8 mouse cellular contexts compared by ENCODE assay signal in the genomic region with DNA sequence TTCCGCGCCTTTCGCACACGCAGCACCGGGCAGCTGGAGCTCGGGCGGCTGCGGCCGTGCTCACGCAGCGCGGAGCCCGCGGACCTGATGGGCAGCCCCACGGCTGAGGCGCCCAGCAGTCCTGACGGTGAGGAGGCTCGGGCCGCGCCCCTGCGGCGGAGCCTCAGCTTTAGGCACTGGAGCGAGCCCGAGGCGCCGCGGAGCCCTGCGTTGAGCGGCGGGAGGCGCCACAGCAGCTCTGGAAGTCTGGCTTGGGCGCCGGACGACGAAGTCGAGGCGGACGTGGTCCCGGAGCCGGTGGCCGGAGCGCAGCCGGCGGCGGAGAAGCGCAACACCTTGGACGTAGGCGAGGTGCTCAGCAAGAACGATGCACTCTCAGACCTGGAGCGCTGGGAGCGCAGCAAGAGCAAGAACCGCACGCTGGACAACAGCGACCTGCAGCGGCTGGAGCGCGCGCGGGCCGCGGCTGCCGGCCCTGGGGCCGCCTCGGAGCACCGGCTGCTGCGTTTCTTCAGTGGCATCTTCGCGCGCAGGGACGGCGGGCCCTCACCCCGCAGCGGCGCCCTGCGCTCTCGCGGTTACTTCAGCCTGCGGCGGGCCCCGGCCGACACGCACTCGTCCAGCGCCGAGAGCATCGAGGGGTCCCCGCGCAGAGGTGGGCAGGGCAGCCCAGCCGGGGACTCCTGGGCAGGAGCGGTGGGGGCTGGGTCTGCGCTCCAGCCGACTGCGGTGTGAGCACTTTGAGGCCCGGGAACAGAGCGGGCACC.
DNase-seq lines count a peak whose midpoint lies in the region; ATAC-seq and TF ChIP-seq lines count a peak whose summit lies in the region.

No protein-coding gene starts in this region.

- no peaks in the 10 kb centered on the region for H3K36me3 ChIP-seq in forebrain, postnatal 0 days (ENCODE audit: insufficient read depth)
- no peaks in the 10 kb centered on the region for H3K36me3 ChIP-seq in hindbrain, embryonic 12.5 days
- no peaks in the 10 kb centered on the region for H3K36me3 ChIP-seq in limb, embryonic 12.5 days
- no peaks in the 10 kb centered on the region for H3K36me3 ChIP-seq in midbrain, embryonic 13.5 days
- H3K36me3 ChIP-seq in stomach, postnatal 0 days (ENCODE audit: control insufficient read depth, insufficient read depth, low read length): no peaks in the 10 kb centered on the region

- H3K9ac ChIP-seq in forebrain, postnatal 0 days: peak overlapping the region; percentile 91
- peak overlapping the region; percentile 83 for H3K9ac ChIP-seq in hindbrain, embryonic 12.5 days
- H3K9ac ChIP-seq in limb, embryonic 12.5 days (replicated peaks): peak overlapping the region; percentile 70
- H3K9ac ChIP-seq in midbrain, embryonic 13.5 days (replicated peaks): peak overlapping the region; percentile 95
- H3K9ac ChIP-seq in stomach, postnatal 0 days (ENCODE audit: low read length): peak overlapping the region; percentile 64

- 2% methylated on average over 94 of the region's 95 CpGs for WGBS in forebrain, postnatal 0 days
- WGBS in hindbrain, embryonic 12.5 days: under 1% methylated on average over 94 of the region's 95 CpGs
- under 1% methylated on average over 95 of the region's 95 CpGs for WGBS in limb, embryonic 12.5 days
- WGBS in midbrain, embryonic 13.5 days: under 1% methylated on average over 95 of the region's 95 CpGs
- WGBS in stomach, postnatal 0 days: 1% methylated on average over 86 of the region's 95 CpGs

- peak; percentile 59 for TF ChIP-seq CTCF in forebrain, postnatal 0 days (IDR thresholded peaks at IDR 0.05; ENCODE audit: low read depth)
- TF ChIP-seq CTCF in stomach, postnatal 0 days (IDR thresholded peaks at IDR 0.05; ENCODE audit: low read depth): peak; percentile 69

- no peaks in the 10 kb centered on the region for H3K27me3 ChIP-seq in forebrain, postnatal 0 days (ENCODE audit: insufficient read depth, low read length)
- H3K27me3 ChIP-seq in hindbrain, embryonic 12.5 days: peaks cover 3% of the 10 kb centered on the region; the same call in 1 of the 2 replicates
- H3K27me3 ChIP-seq in limb, embryonic 12.5 days: peaks cover 29% of the 10 kb centered on the region
- no peaks in the 10 kb centered on the region for H3K27me3 ChIP-seq in midbrain, embryonic 13.5 days
- H3K27me3 ChIP-seq in stomach, postnatal 0 days (ENCODE audit: control insufficient read depth, insufficient read depth, low read length): no peaks in the 10 kb centered on the region

- peaks cover 32% of the 10 kb centered on the region for H3K4me1 ChIP-seq in forebrain, postnatal 0 days (ENCODE audit: insufficient read depth)
- peaks cover 78% of the 10 kb centered on the region for H3K4me1 ChIP-seq in hindbrain, embryonic 12.5 days
- peaks cover 44% of the 10 kb centered on the region for H3K4me1 ChIP-seq in limb, embryonic 12.5 days (replicated peaks)
- H3K4me1 ChIP-seq in midbrain, embryonic 13.5 days (replicated peaks): peaks cover 83% of the 10 kb centered on the region
- H3K4me1 ChIP-seq in stomach, postnatal 0 days (replicated peaks; ENCODE audit: control insufficient read depth, insufficient read depth): no peaks in the 10 kb centered on the region; the same call in none of the 2 replicates

- peak; percentile 48 for DNase-seq in layer of hippocampus, adult 11-12 months (ENCODE audit: low spot score)
- no peak for DNase-seq in layer of hippocampus, adult 9-11 months
- DNase-seq in cerebellum, adult 18-20 months: peak; percentile 70 to 75
- peak; percentile 66 for DNase-seq in forebrain, postnatal 0 days
- DNase-seq in stomach, postnatal 0 days (ENCODE audit: low spot score): peak; percentile 70

- ATAC-seq in forebrain, postnatal 0 days: peak; percentile 21
- peak; percentile 47 for ATAC-seq in hindbrain, embryonic 12.5 days (ENCODE audit: low FRiP score)
- peak; percentile 50; the same call in 1 of the 2 replicates for ATAC-seq in limb, embryonic 12.5 days (ENCODE audit: insufficient number of reproducible peaks, insufficient read depth, low FRiP score, low TSS enrichment, low read depth)
- ATAC-seq in midbrain, embryonic 13.5 days: peak; percentile 49
- peak; percentile 69 for ATAC-seq in stomach, postnatal 0 days (ENCODE audit: low FRiP score, low TSS enrichment)

- H3K4me2 ChIP-seq in forebrain, postnatal 0 days (ENCODE audit: low read depth): peak overlapping the region; percentile 97
- H3K4me2 ChIP-seq in hindbrain, embryonic 12.5 days (replicated peaks): peak overlapping the region; percentile 87
- H3K4me2 ChIP-seq in limb, embryonic 12.5 days: peak overlapping the region; percentile 100
- peak overlapping the region; percentile 97 for H3K4me2 ChIP-seq in midbrain, embryonic 13.5 days (replicated peaks)
- H3K4me2 ChIP-seq in stomach, postnatal 0 days (replicated peaks; ENCODE audit: low read depth): peak overlapping the region; percentile 98

- peak overlapping the region; percentile 84 for H3K4me3 ChIP-seq in forebrain, postnatal 0 days (ENCODE audit: low read depth, low read length)
- H3K4me3 ChIP-seq in hindbrain, embryonic 12.5 days: peak overlapping the region; percentile 87
- H3K4me3 ChIP-seq in limb, embryonic 12.5 days (replicated peaks): peak overlapping the region; percentile 74
- peak overlapping the region; percentile 91 for H3K4me3 ChIP-seq in midbrain, embryonic 13.5 days (replicated peaks)
- H3K4me3 ChIP-seq in stomach, postnatal 0 days (ENCODE audit: low read depth, low read length): peak overlapping the region; percentile 64

- no peak for TF ChIP-seq EP300 in stomach, postnatal 0 days (optimal IDR thresholded peaks at IDR 0.05)

- H3K27ac ChIP-seq in forebrain, postnatal 0 days (ENCODE audit: low read depth, low read length): peak overlapping the region; percentile 95
- peak overlapping the region; percentile 99 for H3K27ac ChIP-seq in hindbrain, embryonic 12.5 days
- 0 out of 2 replicates have a peak overlapping the region, but pooled peaks have one; percentile 23 for H3K27ac ChIP-seq in limb, embryonic 12.5 days
- H3K27ac ChIP-seq in midbrain, embryonic 13.5 days: peak overlapping the region; percentile 98
- no peak overlapping the region for H3K27ac ChIP-seq in stomach, postnatal 0 days (replicated peaks)

- H3K9me3 ChIP-seq in forebrain, postnatal 0 days (ENCODE audit: low read length): no peaks in the 10 kb centered on the region
- H3K9me3 ChIP-seq in hindbrain, embryonic 12.5 days (replicated peaks): no peaks in the 10 kb centered on the region
- no peaks in the 10 kb centered on the region for H3K9me3 ChIP-seq in limb, embryonic 12.5 days
- H3K9me3 ChIP-seq in midbrain, embryonic 13.5 days: no peaks in the 10 kb centered on the region
- no peaks in the 10 kb centered on the region for H3K9me3 ChIP-seq in stomach, postnatal 0 days (ENCODE audit: control insufficient read depth, low read length)
